Mouse (Mus musculus) megakaryocyte progenitor cell, adult 5-6 weeks (primary cell): ENCODE measurements around the gene Fam216b. TPM values are rescaled to one million over a fixed set of nuclear protein-coding genes. Genes with fewer than 3 reads are reported as not detected.

Experiments used
- ATAC-seq: replicated peaks from 2 replicates; pipeline ENCODE4 v1.8.0; 2016; ENCODE audit warnings: mild to moderate bottlenecking, moderate TSS enrichment, inconsistent platforms; ENCODE audit not compliant: poor library complexity
- total RNA-seq, 2 experiments: library from RNA; stranded (forward) in 1 of 2; stranded (reverse) in 1 of 2; fragments of 157-497, 149-512 nt in 1 of 2; fragments of 200-1000 nt in 1 of 2; gene quantifications; 2 replicates each; pipeline versions ENCODE4 v1.2.3 to v1.2.4; 2015 to 2017

Gene Fam216b
- total RNA-seq, 2 experiments from 2014 or later: not detected

DNA sequence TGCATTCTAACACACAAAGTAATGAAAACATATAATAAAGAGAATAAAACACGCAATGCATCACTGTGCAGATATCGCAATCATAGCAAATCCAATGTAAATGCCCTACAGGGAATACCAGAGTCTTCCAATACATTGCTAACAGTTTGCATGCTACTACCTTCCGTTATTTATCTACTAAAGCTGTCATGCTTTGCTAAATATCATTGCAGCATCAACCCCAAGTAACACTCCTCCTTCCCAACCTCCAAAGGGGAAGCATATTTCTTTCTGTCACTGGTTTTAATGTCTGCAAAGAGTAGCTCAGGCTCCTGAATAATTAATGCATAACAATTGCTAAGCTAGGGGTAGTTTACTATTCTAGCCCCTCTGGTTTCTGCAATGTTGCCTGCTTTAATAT lies 40.5 kb downstream of the Fam216b start:
- ATAC-seq: no peak

DNA sequence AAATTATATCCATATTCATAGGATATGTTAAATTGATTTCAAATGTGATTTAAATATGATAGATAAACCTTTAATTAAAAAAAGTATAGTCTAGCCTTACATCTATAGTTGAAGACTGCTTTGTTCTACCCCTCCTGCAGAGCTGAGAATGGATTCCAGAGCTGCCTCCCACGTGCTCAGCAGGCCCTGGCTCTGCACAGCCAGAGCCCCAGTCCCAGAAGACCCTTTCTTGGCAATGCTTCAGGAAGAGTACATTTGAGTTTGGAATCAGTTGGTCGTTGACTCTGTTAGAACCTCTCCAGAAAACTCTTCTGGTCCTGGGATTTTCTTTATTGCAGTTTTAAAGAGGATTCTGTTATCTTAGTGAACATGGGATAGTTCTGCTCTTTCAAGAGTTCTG lies 45.7 kb downstream of the Fam216b start:
- ATAC-seq: no peak

DNA sequence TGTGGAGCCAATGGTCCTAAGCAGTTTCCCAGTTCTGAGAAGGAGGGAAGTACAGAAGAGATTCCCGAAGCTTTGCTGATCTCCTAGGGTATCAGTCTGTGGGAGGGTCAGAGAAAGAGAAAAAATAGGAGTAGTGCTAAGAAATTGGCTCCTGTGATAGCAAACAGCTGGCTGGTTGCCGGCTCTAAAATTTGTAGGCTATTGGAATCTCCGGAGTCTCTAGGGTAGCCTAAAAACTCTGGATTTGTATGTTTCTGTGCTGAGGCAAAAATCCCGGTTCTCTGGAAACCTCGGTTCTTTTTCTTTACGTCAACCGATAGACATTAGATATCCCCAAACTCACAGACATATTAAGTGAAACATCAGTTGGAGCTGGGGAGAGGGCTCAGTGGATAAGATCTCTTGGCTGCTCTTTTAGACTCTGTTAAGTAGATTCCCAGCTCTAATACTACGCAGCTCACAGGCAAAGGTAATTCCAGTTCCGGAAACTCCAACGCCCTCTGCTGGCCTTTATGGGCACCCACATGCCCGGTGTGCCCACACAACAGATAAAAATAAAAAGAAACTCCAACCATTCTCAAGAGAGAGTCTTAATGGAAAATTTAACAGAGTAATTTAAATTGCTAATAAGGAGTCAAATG lies 46.8 kb downstream of the Fam216b start:
- no peak for ATAC-seq

DNA sequence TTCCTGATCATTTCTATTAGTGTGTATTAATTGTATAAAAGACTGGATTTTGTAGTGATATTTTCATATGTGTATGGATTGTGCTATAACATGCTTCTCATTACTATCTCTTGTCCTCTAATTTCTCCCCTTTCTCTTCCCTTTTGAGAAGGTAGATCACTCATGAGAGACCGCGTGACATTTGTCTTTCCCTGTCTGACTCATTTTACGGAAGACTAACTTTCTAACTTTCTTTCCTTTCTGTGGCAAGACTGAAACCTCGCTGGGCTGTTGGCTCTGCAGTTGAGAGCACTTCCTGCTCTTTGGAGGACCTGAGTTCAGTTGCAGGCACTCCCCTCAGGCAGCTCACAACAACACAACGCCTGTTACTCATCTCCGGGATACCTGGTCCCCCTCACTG lies 48.2 kb downstream of the Fam216b start:
- ATAC-seq: no peak

DNA sequence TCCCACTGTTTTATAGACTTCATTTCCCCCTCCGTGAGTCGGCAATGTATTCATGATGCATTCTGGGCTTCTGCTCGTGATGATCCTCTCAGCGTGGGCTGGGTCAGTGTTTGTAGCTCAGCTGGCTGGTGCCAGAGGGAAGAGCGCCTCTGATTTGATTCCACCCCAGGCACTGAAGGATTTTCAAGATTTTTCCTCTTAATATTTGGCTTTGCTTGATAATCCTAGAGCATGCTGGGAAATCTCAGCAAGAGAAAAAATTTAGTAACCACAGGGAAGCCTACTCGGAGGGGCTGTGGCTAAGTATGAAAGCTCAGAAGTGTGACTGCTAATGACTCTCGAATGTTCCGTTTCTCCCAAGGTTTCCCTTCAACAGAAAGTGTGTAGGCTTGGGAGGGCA lies 49.9 kb downstream of the Fam216b start:
- ATAC-seq: no peak

Other genes with a start within 250 kb of the Fam216b start
- 77.4 and 101 TPM in 2 replicates for gene Dnajc15, start 213.9 kb downstream of the Fam216b start, total RNA-seq (2015)
- gene Dnajc15, start 213.9 kb downstream of the Fam216b start, total RNA-seq (2017): 66.5 and 77.4 TPM in 2 replicates
- 11.1 and 13.2 TPM in 2 replicates for gene Epsti1, start 184.8 kb downstream of the Fam216b start, total RNA-seq (2015)
- 29.6 and 36.9 TPM in 2 replicates for gene Epsti1, start 184.8 kb downstream of the Fam216b start, total RNA-seq (2017)
- not detected in 2 replicates for gene Tnfsf11, start 219.0 kb upstream of the Fam216b start, total RNA-seq (2015)
- not detected in 2 replicates for gene Tnfsf11, start 219.0 kb upstream of the Fam216b start, total RNA-seq (2017)